Comparison of ENCODE assay signal across 9 mouse cellular contexts in the genomic region with DNA sequence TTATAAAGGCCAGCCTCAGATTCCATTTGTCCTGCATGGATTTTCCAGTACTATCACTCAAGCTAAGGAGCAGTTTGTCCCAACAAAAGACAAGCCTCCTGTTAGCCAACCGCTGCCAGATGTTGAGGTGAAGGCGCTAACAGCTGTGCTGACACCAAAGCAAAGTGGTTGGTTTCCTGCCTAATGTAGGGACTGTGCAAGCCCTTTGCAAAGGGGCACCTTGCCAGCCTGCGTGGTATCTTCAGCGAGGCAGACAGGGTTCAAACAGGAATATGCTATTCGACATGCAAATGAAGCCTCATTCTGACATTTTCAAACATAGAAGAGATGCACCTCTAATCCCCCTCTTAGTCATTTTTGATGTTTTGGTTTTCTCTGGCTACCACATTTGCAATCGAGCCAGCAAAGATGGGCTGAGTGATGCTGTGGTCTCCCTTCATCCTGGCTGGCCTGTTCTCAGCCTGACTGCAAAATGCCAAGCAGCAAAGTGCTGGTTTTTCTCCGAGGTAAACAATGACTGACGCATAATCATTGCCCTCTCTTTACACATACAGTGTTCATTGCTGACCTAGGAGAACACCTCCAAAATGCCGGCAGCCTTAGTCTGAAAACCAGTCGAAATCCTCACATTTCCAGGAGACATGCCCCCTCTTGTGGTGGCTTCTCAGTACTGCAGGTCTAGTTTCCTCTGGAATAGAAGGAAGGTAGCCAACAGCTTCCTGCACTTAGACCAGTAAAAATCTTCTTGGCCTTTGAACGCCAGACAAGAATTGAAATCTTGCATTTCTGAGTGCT.
DNase-seq lines count a peak whose midpoint lies in the region; ATAC-seq and TF ChIP-seq lines count a peak whose summit lies in the region.
"Had no signal": no experiment of that assay in that cellular context is flagged by ENCODE, and none has a peak within 500 bp of the region (broad histone marks: within the 10 kb centered on the region; RNA-seq: fewer than 3 reads in every experiment).

No protein-coding gene starts in this region.

- no peak overlapping the region for H3K4me3 ChIP-seq in embryonic fibroblast, embryonic 13.5 days (ENCODE audit: insufficient read depth, low read length)
- peak overlapping the region; percentile 19; the same call in 1 of the 2 replicates for H3K4me3 ChIP-seq in heart, embryonic 13.5 days
- H3K4me3 ChIP-seq in liver, embryonic 14.5 days (ENCODE audit: insufficient read depth in 1 of 2, low read depth in 2 of 2, low read length in 2 of 2), result no peak overlapping the region
- H3K4me3 ChIP-seq in neural tube, embryonic 12.5 days, result no peak overlapping the region
- no peak overlapping the region for H3K4me3 ChIP-seq in stomach, postnatal 0 days (ENCODE audit: low read depth, low read length)
- H3K4me3 ChIP-seq: limb, embryonic 12.5 days had no signal

- H3K9me3 ChIP-seq in heart, embryonic 13.5 days, result no peaks in the 10 kb centered on the region
- H3K9me3 ChIP-seq in liver, embryonic 14.5 days (ENCODE audit: control insufficient read depth, low read length), result no peaks in the 10 kb centered on the region
- no peaks in the 10 kb centered on the region for H3K9me3 ChIP-seq in neural tube, embryonic 12.5 days
- no peaks in the 10 kb centered on the region for H3K9me3 ChIP-seq in stomach, postnatal 0 days (ENCODE audit: control insufficient read depth, low read length)
- H3K9me3 ChIP-seq: limb, embryonic 12.5 days had no signal

- no peaks in the 10 kb centered on the region for H3K27me3 ChIP-seq in heart, embryonic 13.5 days (replicated peaks)
- H3K27me3 ChIP-seq in liver, embryonic 14.5 days (ENCODE audit: control insufficient read depth, insufficient read depth, low read length), result no peaks in the 10 kb centered on the region
- no peaks in the 10 kb centered on the region for H3K27me3 ChIP-seq in neural tube, embryonic 12.5 days (replicated peaks)
- no peaks in the 10 kb centered on the region for H3K27me3 ChIP-seq in stomach, postnatal 0 days (ENCODE audit: control insufficient read depth, insufficient read depth, low read length)
- H3K27me3 ChIP-seq: limb, embryonic 12.5 days had no signal

- TF ChIP-seq POLR2A in embryonic fibroblast, embryonic 13.5 days (IDR thresholded peaks at IDR 0.05; ENCODE audit: low read depth, low read length), result no peak

- ATAC-seq in heart, embryonic 13.5 days (ENCODE audit: extremely low read depth, insufficient number of reproducible peaks, low FRiP score, low TSS enrichment), result no peak
- ATAC-seq in liver, embryonic 14.5 days (ENCODE audit: insufficient read depth), result no peak
- ATAC-seq in neural tube, embryonic 12.5 days (ENCODE audit: low FRiP score, low read depth), result peak; percentile 68; the same call in 1 of the 2 replicates
- ATAC-seq in stomach, postnatal 0 days (ENCODE audit: low FRiP score, low TSS enrichment), result no peak

- no peak overlapping the region for H3K27ac ChIP-seq in embryonic fibroblast, embryonic 13.5 days (ENCODE audit: insufficient read depth, low read length)
- H3K27ac ChIP-seq in heart, embryonic 13.5 days (replicated peaks), result no peak overlapping the region
- H3K27ac ChIP-seq in liver, embryonic 14.5 days, result no peak overlapping the region
- H3K27ac ChIP-seq in neural tube, embryonic 12.5 days, result no peak overlapping the region
- H3K27ac ChIP-seq in stomach, postnatal 0 days (replicated peaks), result no peak overlapping the region
- H3K27ac ChIP-seq: limb, embryonic 12.5 days had no signal

- H3K4me2 ChIP-seq in heart, embryonic 13.5 days, result peak overlapping the region; percentile 58
- H3K4me2 ChIP-seq in liver, embryonic 14.5 days (ENCODE audit: low read depth), result peak overlapping the region; percentile 11; the same call in 1 of the 2 replicates
- H3K4me2 ChIP-seq in neural tube, embryonic 12.5 days (replicated peaks), result peak overlapping the region; percentile 42; the same call in 1 of the 2 replicates
- peak overlapping the region; percentile 39 for H3K4me2 ChIP-seq in stomach, postnatal 0 days (replicated peaks; ENCODE audit: low read depth)
- H3K4me2 ChIP-seq: limb, embryonic 12.5 days had no signal

- 39% methylated on average over 11 of the region's 11 CpGs for WGBS in heart, embryonic 13.5 days
- WGBS in liver, embryonic 14.5 days (ENCODE audit: insufficient replicate concordance), result 40% methylated on average over 11 of the region's 11 CpGs
- 47% methylated on average over 11 of the region's 11 CpGs for WGBS in neural tube, embryonic 12.5 days
- 39% methylated on average over 11 of the region's 11 CpGs for WGBS in stomach, postnatal 0 days

- no peak for TF ChIP-seq EP300 in liver, embryonic 14.5 days (IDR thresholded peaks at IDR 0.05; ENCODE audit: low read depth)
- TF ChIP-seq EP300 in stomach, postnatal 0 days (optimal IDR thresholded peaks at IDR 0.05), result no peak

- TF ChIP-seq CTCF in embryonic fibroblast, embryonic 13.5 days (IDR thresholded peaks at IDR 0.05; ENCODE audit: borderline replicate concordance, insufficient read depth, low read length), result peak; percentile 39; the same call in 1 of the 2 replicates
- TF ChIP-seq CTCF in liver, embryonic 14.5 days (IDR thresholded peaks at IDR 0.05; ENCODE audit: low read depth), result peak; percentile 91
- TF ChIP-seq CTCF in stomach, postnatal 0 days (IDR thresholded peaks at IDR 0.05; ENCODE audit: low read depth), result peak; percentile 96

- peak; percentile 77 to 79 for DNase-seq in CD8-positive naive resting alpha-beta T cell, adult 2 months (ENCODE audit: low read depth in 2 of 2, low spot score in 2 of 2)
- DNase-seq in brain, adult 2 months (ENCODE audit: low read depth, low spot score), result peak; percentile 88
- peak; percentile 63 to 86 for DNase-seq in kidney, postnatal 25 days
- DNase-seq in liver, embryonic 14.5 days (ENCODE audit: low read depth in 3 of 3, low spot score in 3 of 3), result peak; percentile 37 to 52 (median 41)
- peak; percentile 72 for DNase-seq in stomach, postnatal 0 days (ENCODE audit: low spot score)

- no peaks in the 10 kb centered on the region for H3K36me3 ChIP-seq in heart, embryonic 13.5 days
- no peaks in the 10 kb centered on the region for H3K36me3 ChIP-seq in liver, embryonic 14.5 days (replicated peaks; ENCODE audit: control insufficient read depth, insufficient read depth, low read depth)
- no peaks in the 10 kb centered on the region for H3K36me3 ChIP-seq in neural tube, embryonic 12.5 days
- H3K36me3 ChIP-seq in stomach, postnatal 0 days (ENCODE audit: control insufficient read depth, insufficient read depth, low read length), result no peaks in the 10 kb centered on the region
- H3K36me3 ChIP-seq: limb, embryonic 12.5 days had no signal

- H3K4me1 ChIP-seq in embryonic fibroblast, embryonic 13.5 days (ENCODE audit: control insufficient read depth, insufficient read depth, low read length), result peaks cover 5% of the 10 kb centered on the region; the same call in 1 of the 2 replicates
- peaks cover 11% of the 10 kb centered on the region for H3K4me1 ChIP-seq in heart, embryonic 13.5 days
- peaks cover 0 to 4% of the 10 kb centered on the region in 2 experiments; a peak in 2 of 4 replicates for H3K4me1 ChIP-seq in liver, embryonic 14.5 days (replicated peaks; ENCODE audit: control insufficient read depth in 2 of 2, insufficient read depth in 2 of 2, low read length in 1 of 2)
- no peaks in the 10 kb centered on the region for H3K4me1 ChIP-seq in neural tube, embryonic 12.5 days
- H3K4me1 ChIP-seq in stomach, postnatal 0 days (replicated peaks; ENCODE audit: control insufficient read depth, insufficient read depth), result no peaks in the 10 kb centered on the region

- H3K9ac ChIP-seq in heart, embryonic 13.5 days, result no peak overlapping the region
- no peak overlapping the region for H3K9ac ChIP-seq in liver, embryonic 14.5 days (replicated peaks)
- H3K9ac ChIP-seq in neural tube, embryonic 12.5 days, result no peak overlapping the region
- H3K9ac ChIP-seq in stomach, postnatal 0 days (ENCODE audit: low read length), result 0 out of 2 replicates have a peak overlapping the region, but pooled peaks have one; percentile 18
- H3K9ac ChIP-seq: limb, embryonic 12.5 days had no signal

Comparison
In these comparisons a context has a peak if more than half of its experiments do, and no peak if none do; other contexts are left out.
1. CTCF ChIP-seq: peak in every context shown above with its lines; median percentile 96 in stomach, postnatal 0 days; 91 in liver, embryonic 14.5 days; 39 in embryonic fibroblast, embryonic 13.5 days.